Mouse (Mus musculus) heart, postnatal 14 days (tissue): Measurements from ENCODE around the gene Gm21972. TPM values are rescaled to one million over a fixed set of nuclear protein-coding genes. Genes with fewer than 3 reads are reported as not detected.

Experiments used
- DNase-seq, 2 experiments: peaks; one replicate each; pipeline ENCODE4 v3.0.0; 2021 to 2022
- intact Hi-C: fragments of 180-260 bp; cut with DNase I; formaldehyde crosslinking; loops from one replicate; pipeline ENCODE4 v1.15.1; 2025
- total RNA-seq, 2 experiments: library from RNA; stranded (reverse); gene quantifications; 2 replicates each; pipeline ENCODE4 v1.2.3; 2021

The Gm21972 gene
- total RNA-seq, 2 experiments from 2014 or later: 1.7 to 2.8 TPM

DNA sequence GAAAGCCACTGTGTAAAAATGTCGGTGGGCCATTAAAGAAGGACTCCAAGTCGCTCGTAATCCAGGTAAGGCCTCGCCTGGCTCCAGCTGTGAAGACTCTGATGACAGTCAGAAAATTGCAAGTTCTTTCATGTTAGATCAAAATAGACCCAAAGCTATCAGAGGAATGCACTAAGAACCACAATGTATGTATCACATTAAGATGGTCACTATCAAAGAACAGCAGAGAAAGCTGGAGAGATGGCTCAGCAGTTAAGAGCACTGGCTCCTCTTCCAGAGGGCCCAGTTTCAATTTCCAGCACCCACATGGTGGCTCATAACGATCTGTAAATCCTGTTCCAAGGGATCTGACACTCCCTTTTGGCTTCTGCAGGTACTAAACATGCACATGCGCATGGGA, 26.6 kb downstream of the Gm21972 start:
- intact Hi-C loops: no loop called here
- no peak for DNase-seq

DNA sequence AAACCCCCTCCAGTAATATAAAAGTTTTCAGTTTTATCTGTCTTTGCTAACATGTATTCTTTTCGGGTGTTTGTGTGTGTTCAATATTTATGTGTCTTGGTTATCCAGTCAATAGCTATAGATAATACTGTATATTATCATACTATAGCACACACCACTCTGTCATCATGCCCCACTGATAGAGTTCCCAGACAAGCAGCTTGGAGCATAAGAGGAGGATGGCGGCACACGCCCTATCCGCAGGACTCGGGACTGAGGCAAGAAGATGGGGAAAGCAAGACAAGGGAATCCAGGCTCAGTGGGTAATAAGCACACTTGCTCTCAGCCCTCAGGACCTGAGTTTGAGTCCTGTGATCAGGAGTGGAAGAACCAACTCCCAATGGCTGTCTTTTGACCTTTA, 27.0 kb downstream of the Gm21972 start:
- DNase-seq: no peak
- intact Hi-C loops: no loop called here

DNA sequence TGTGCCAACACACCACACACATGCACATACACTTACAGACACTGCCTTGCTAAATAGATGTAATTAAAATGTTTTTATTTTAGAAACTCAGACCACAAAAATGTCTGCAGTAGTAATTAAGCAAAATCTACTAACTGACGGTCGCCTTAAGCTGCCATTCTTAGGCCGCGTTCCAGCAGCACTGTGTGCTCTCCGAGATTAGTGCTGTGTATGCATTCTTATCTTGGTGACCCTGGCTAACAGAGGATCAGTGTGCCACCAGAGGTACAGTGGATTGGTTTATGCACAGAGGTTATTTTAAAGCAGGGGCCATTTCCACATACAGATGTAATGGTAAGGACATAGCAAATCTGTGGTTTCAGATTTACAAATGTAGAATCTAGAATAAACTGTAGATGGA, 27.6 kb downstream of the Gm21972 start:
- no peak for DNase-seq
- intact Hi-C loops: no loop called here

DNA sequence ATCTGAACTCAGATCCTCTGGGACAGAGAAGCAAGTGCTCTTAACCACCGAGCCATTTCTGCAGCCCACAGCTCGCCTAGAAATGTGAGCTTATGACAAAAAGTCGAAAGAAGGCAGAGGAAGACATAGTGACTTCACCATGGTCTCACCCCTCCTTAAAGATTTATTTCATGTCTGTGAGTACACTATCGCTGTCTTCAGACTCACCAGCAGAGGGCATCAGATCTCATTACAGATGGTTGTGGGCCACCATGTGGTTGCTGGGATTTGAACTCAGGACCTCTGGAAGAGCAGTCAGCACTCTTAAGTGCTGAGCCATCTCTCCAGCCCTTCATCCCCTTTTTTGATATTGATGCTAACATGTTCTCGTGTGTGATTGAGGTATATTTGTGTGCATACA, 41.2 kb downstream of the Gm21972 start:
- intact Hi-C loops: no loop called here
- DNase-seq: no peak

DNA sequence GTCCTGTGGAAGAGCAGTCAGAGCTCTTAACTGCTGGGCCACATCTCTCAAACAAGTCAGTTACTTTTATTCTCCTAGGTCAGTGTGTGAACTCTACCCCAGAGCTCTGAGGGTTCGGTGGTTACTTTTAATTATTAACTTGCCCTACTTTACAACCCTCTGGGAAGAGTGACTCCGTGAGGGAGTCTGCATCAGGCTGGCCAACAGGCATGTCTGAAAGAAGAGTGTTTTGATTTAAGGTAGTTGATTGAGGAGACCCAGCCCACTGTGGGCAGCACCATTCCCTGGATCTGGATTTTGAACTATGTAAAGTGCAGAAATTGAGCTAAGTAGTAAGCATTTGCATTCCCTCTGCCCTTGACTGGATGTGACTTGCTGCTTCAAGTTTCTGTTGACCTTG, 42.6 kb downstream of the Gm21972 start:
- intact Hi-C loops: no loop called here

DNA sequence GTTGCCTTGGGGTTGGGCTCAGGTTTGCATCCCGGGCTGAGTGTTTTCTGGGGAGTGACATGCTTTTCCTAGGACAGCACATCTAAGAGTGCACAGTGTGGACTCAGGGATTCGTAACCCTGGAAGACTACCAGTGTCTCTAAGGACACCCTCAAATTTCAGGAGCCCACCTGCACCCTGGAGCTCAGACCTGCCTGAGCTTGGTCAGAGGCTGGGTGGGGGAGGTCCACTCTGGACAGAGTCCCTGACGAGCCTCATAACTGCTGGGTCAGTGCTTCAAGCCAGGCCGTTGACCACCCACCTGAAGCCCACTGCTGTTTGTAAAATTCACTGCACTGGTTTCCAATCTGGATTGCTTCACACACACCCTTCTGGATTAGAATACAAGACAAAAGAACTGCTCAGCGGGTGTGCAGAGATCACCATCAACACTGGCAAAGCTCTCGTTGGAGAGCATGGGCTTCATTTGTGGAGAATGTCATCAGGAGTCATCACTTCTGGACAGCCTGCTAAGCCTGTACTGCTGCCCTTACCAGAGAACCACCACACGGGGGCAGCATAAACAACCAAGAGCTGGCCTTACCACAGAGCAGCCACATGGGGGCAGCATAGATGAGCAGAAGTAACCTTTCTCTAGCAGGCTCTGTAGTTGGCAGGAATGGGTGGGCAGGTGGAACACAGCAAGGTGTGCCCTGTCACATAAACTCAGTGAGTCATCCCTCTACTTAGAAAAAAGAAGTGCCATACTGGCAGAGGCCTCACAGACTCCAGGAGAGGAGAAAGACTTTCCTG, 45.2 kb downstream of the Gm21972 start:
- intact Hi-C loops: loop anchor here (1.0 kb wide), 1 partner anchor 161 kb away; no protein-coding TSS in a partner anchor
- peak; percentile 82 to 87 for DNase-seq

More for the DNA sequence above, 42.6 kb downstream of the Gm21972 start:
- DNase-seq: no peak

DNA sequence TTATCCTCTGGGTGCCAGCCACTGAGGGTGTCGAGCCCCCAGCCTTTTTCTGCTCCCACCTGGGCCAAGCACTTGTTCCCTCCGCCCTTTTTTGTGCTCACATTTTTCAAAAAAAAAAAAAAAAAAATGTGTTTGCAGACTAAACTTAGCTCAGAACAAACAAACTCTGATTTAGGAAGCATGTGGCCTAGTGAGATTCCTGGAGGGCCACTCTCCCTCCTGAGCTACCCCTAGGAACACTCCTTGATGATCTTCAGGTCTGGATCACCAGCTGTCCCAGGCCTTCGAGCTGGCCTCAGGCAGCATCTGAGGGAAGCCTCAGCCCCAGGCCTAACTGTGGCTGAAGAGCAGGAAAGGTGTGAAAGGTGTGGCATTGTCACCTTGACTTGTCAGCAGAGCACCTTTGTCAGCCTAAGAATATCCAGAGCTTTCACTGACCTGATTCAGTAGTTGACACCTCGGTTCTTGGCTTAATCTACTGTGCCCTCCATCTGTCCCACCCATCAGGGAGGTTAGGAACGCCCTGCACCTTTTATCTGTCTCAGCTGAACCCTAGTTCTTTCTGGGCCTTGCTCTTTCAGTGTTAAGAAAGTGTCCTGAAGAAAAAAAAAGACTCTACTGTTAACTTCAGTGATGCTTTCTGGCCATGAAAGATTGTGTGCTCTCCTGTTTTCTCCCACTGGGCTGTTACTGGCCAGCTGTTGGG, 48.7 kb downstream of the Gm21972 start:
- intact Hi-C loops: no loop called here
- DNase-seq: no peak

DNA sequence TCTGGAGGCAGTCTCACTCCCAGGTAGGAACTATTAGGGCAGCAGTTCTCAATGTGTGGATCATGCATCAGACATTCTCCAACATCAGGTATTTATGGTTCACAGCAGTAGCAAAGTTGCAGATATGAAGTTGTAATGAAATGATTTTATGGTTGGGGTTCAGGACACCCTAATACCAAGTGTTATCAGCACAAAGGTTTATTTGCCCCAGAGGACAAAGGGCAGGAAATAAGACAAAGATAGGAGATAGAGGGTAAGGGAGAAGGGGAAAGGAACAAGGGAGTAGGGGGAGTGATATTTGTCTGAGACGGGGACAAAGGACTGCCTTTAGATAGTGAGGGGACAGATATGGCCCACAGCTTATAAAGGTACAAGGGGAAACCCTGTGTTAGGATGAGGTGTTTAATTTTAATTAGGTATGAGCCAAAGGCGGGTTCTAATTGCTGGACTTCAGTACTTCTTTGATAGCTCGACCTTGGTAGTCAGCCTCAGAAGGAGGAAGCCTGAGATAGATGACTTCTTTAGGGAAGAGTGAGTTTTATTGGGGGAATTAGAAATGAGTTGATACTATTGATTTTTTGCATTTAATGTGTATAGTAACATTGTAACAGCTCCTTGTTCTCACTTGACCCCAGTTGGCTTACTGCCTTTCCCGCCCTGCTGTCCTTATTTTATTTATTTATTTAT, 50.3 kb downstream of the Gm21972 start:
- intact Hi-C loops: no loop called here
- DNase-seq: no peak

DNA sequence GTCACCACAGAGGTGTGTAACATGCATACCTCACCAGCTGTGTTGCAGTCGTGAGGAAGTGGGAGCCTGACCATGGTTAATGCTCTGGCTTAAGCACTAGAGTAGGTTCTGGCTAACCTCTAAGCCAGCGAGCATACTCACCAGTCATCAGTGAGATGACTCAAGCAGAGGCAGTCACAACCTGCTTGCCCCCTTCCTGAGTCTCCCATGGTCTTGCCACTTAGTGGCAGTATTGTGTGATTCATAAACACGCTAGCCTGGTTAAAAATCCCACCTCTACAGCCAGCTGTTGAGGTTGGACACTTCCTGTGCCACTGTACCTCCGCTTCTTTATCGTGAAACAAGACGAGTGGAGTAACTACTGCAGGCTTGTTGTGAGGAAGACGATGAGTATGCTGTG, 53.3 kb downstream of the Gm21972 start:
- intact Hi-C loops: no loop called here
- DNase-seq: no peak

DNA sequence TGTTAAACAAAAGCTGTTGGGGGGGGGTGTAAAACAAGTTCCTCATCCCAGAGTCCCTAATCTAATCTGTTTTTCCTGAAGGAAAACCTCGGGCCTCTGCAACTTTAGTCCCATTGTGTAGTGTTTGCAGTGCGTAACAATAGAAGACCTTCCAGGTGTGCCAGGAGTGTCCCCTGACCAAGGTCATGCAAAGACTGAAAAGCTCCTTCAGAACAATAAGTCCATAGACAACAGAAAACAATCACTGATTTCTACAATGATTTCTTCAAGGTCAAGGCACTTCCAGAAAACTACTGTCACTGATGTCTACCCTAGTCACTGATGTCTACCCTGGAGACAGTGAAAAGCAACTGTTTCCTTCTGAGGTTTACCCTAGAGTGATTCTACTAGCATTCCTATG, 54.4 kb downstream of the Gm21972 start:
- intact Hi-C loops: no loop called here
- no peak for DNase-seq

DNA sequence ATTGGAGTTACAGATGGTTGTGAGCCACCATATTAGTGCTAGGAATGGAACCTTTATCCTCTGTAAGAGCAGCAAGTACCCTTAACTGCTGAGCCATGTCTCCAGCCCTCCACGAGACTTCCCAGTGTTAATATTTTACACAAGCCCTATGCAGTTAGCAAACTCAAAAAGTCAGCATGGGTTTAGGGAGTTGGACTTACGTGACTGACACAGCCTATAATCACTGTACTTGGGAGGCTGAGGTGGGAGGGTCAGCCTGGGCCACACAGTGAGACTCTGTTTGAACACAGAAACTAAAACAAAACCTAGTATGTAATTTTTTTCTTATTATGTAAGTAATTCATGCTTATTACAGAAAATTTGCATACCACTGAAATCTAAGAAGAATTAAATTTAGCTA, 54.8 kb downstream of the Gm21972 start:
- no peak for DNase-seq
- intact Hi-C loops: no loop called here

DNA sequence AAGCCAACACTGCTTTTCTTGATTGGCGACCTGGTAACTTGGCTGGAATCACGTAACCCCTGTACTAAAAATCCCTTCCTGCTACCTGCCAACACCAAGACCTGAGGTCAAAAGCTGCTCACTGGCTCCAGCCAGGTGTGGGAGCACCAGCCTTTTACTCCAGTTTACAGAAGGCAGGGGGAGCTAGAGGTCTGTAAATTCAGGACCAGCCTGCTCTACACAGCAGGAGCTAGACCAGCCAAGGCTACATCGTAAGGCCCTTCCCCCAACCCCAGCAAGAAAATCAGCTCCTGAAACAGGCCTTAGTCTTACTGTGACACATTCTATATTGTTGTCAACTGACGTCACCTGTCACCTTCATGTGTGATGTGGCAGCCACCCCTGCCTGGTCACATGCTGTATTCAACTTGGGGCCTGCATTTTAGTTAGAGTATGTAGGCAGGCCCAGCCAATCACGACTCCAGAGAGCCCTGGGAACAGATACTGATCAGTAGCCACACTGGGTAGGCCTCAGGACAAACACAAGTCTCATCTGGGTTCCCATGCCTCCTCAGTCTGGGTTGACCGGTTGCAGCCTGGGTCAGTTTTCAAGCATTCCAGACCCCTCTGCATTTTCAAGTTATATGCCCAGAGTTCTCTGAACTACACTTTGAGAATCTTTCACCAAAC, 55.7 kb downstream of the Gm21972 start:
- DNase-seq: no peak

DNA sequence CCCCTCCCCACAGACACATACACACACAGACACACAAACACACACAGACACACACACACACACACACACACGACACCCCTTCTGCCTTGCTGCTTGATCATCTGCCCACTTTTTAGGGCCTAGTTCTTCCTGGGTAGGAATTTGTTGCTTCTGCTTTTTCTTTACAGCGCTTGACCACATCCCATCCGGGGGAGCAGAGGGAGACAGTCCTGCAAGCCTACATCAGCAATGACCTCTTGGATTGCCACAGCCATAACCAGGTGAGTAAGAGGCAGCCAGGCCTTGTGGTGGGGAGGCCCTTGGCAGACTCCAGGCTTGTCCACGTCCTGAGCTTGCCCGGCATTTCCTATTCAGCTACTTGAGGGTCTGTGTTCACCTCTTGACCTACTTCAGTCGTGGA, 57.4 kb downstream of the Gm21972 start:
- no peak for DNase-seq
- intact Hi-C loops: no loop called here

More for the DNA sequence above, 55.7 kb downstream of the Gm21972 start:
- intact Hi-C loops: no loop called here

DNA sequence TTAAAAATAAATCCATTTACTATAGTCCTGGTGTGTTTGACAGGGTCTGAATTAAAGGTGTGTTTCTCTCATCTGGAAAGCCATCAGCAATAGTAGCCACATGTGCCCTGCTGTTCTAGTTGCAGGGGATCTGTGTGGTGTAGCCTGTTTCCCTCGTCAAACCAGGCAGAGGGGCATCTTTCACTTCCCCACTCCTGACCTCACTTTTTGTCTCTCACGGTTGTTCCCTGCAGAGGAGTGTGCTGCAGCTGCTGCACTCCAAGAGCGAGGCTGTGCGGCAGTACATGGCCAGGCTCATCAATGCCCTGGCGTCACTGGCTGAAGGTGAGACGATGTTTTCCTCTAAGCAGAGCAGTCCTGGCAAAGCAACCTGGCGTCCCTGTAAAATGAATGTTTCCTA, 60.6 kb downstream of the Gm21972 start:
- no peak for DNase-seq
- intact Hi-C loops: no loop called here

DNA sequence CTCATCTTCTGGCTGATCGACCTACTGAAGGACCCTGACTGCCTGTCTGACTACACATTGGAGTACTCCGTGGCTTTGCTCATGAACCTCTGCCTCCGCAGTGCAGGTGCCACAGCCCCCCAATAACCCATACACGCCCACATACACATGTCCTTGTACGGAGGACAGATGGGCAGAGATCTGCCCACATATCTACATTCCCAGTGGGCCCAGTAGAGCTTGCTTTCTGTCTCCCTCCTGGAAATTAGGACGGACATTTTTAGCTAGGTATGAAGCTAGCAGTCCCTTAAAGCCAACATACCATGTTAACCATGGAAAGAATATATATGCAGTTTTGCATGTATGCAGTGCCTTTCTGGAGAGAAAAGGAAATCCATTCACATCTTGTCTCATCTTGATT, 64.8 kb downstream of the Gm21972 start:
- intact Hi-C loops: no loop called here
- DNase-seq: no peak

DNA sequence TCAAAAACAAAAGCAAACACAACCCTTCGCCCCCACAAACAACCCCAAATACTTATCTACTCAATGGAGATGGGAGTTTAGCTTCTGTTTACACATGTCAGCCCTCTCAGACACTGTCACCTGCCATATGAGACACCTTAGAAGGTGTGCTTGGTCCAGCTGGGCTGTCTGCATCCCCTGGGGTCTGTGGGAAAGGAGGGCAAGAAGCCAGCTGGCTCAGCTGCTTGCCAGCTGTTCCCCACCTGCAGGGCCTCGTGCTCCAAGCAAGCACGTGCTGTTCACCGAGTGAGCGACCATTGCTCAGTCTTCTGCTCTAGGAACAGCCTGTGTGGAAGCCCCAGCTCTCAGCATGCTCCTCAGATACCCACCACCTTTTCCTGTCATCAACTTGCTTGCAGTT, 65.6 kb downstream of the Gm21972 start:
- intact Hi-C loops: no loop called here

DNA sequence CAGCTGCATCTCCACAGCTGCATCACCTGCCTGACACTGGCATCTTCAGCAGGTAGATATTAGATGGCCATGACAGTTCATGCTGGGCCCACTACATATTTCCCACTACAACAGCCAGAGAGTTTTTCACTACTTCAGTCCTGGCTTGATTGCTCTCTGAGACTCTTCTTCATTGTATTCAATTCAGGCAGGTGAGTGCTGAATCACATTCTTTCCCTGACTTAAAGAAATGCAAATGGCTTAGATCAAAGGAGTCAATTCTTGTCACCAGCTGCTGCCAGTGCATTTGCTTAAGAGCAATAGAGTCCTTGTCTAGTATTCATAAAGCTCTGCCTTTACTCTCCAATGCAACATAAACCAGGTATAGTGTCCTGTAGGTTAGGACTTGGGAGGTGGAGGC, 67.9 kb downstream of the Gm21972 start:
- intact Hi-C loops: no loop called here
- DNase-seq: no peak

More for the DNA sequence above, 65.6 kb downstream of the Gm21972 start:
- no peak for DNase-seq

DNA sequence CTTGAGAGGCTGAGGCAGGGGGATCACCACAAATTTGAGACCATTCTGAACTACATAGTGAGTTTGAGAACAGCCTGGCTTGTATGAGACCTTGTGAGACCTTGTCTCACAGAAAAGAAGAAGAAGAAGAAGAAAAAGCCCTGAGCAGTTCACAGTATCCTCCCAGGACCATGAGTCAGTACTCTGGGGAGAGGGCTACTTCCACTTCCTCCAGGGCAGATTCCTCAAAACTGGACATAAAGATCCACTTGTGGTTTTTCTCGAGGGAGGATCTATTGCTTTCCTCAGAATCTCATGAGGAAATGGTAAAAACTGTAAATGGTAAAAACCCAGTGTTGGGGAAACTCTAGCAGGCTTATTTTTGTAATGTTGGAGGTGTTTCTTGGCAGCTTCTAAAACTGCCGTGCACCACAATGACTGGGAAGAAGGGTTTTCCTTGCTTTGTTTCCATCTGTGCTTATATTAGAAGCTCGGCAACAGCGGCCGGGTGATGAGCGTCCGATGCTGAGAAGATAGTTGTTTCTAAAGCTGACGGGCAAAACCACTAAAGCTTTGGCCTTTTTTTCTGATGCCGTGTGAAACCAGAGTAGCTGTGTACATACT, 69.3 kb downstream of the Gm21972 start:
- intact Hi-C loops: no loop called here
- no peak for DNase-seq

DNA sequence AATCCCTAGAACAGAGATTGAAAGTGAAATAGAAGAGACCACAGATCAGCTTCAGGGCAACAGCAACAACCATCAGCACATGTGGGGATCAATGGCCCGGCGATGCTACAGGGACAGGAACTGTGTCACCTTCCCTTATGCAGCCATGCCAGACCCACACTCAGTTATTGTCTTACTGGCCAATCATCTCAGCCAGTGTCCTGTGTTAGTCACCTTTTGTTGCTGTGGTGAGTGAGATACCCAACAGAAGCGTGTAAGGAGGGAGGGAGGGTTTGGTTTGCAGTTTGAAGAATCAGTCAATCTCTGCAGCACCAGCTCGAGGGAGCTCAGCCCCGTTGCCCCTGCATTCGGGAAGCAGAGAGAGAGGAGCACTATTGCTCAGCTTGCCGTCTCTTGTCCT, 77.2 kb downstream of the Gm21972 start:
- intact Hi-C loops: no loop called here
- DNase-seq: no peak

DNA sequence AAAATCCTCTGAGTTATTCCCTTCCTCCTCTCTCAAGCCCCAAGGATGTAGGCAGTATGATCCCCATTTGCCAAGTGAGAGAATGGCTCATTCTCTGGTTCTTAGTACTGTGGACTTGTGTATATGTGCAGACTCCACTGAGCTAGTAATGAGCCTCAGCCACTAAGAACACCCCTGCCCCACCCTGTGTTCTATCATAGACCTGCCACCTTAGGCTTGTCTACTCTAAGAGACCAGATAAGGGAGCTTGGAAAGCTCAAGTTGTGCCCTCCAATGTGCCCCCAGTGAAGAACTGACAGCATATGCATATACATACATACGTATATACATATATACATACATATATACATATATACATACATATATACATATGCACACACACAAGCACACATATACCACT, 78.1 kb downstream of the Gm21972 start:
- DNase-seq: no peak

More for the DNA sequence above, 78.1 kb downstream of the Gm21972 start:
- intact Hi-C loops: no loop called here
